Mouse (Mus musculus): ENCODE measurements at regions not wholly inside any gene's neighbourhood (a gene's known extent, or its start where the extent isn't known, plus 50 kb on each side); places are given as distances from the start of the nearest gene placed in this dataset.
A peak's percentile ranks its signal among the peaks of the same experiment; 100 is the strongest.

- no peak for DNase-seq (ENCODE audit: low spot score)
- WGBS = 86% methylated on average over 4 of the region's 4 CpGs
- H3K36me3 ChIP-seq (replicated peaks) = no peaks in the 10 kb centered on the region
- H3K27me3 ChIP-seq (replicated peaks; ENCODE audit: low read depth, poor library complexity, severe bottlenecking) = no peaks in the 10 kb centered on the region
- H3K4me3 ChIP-seq = no peak overlapping the region
- no peak overlapping the region for H3K27ac ChIP-seq (replicated peaks)
- peaks cover 13% of the 10 kb centered on the region for H3K4me1 ChIP-seq
- H3K9me3 ChIP-seq = no peaks in the 10 kb centered on the region
These were observed 239.0 kb upstream of the Arrdc4 start for GRCm38 (mm10) chr7:68988061-68988460.

- Histone ChIP-seq H3K27me3 (replicated peaks; ENCODE audit: low read depth, poor library complexity, severe bottlenecking) (no peaks in the 10 kb centered on the region), H3K27ac (replicated peaks) (peak overlapping the region; percentile 73), H3K36me3 (replicated peaks) (no peaks in the 10 kb centered on the region), H3K4me3 (no peak overlapping the region), H3K9me3 (no peaks in the 10 kb centered on the region), H3K4me1 (peaks cover 54% of the 10 kb centered on the region)
- no peak for DNase-seq (ENCODE audit: low spot score)
- WGBS = 45% methylated on average over 1 of the region's 1 CpGs
These were observed 234.9 kb upstream of the Arrdc4 start for GRCm38 (mm10) chr7:68983937-68984336.

DNA sequence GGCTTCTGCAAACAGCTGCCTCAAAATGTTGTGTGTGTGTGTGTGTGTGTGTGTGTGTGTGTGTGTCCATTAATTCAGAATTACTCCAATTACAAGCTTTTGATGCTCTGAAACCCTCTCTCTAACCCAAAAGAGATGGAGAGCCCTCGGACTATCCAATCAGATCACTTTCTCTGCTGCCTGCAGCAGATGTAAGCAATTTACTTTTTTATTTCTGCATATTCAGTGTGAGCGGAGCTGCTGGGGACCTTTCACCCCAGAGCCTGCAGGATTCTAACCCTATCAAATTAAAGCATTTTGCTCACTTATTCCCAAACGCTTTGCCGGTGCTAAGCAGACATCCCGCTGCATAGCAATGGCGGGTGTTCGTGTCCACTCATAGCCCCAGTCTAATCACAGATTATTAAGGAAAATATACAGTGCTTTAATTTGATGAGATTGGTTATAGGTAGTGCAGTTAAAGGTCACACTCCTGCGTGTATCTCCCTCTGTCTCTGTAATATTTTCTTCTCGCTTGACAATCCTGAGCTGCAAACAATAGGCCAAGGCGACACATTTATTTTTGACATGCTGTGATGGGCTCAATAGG lies 234.0 kb upstream of the Arrdc4 start:
- Histone ChIP-seq H3K27ac (replicated peaks) (peak overlapping the region; percentile 73), H3K27me3 (replicated peaks; ENCODE audit: low read depth, poor library complexity, severe bottlenecking) (no peaks in the 10 kb centered on the region), H3K36me3 (replicated peaks) (no peaks in the 10 kb centered on the region), H3K9me3 (no peaks in the 10 kb centered on the region), H3K4me3 (no peak overlapping the region), H3K4me1 (peaks cover 62% of the 10 kb centered on the region)
- DNase-seq (ENCODE audit: low spot score) = peak; percentile 48
- 40% methylated on average over 10 of the region's 10 CpGs for WGBS

GRCm38 (mm10) chr7:68978576-68978975 lies 229.5 kb upstream of the Arrdc4 start:
- H3K9me3 ChIP-seq = no peaks in the 10 kb centered on the region
- H3K4me3 ChIP-seq = no peak overlapping the region
- no peak for DNase-seq (ENCODE audit: low spot score)
- WGBS = 40% methylated on average over 4 of the region's 4 CpGs
- H3K36me3 ChIP-seq (replicated peaks) = no peaks in the 10 kb centered on the region
- peak overlapping the region; percentile 72; the same call in 1 of the 2 replicates for H3K27ac ChIP-seq (replicated peaks)
- no peaks in the 10 kb centered on the region for H3K27me3 ChIP-seq (replicated peaks; ENCODE audit: low read depth, poor library complexity, severe bottlenecking)
- H3K4me1 ChIP-seq = peaks cover 63% of the 10 kb centered on the region

DNA sequence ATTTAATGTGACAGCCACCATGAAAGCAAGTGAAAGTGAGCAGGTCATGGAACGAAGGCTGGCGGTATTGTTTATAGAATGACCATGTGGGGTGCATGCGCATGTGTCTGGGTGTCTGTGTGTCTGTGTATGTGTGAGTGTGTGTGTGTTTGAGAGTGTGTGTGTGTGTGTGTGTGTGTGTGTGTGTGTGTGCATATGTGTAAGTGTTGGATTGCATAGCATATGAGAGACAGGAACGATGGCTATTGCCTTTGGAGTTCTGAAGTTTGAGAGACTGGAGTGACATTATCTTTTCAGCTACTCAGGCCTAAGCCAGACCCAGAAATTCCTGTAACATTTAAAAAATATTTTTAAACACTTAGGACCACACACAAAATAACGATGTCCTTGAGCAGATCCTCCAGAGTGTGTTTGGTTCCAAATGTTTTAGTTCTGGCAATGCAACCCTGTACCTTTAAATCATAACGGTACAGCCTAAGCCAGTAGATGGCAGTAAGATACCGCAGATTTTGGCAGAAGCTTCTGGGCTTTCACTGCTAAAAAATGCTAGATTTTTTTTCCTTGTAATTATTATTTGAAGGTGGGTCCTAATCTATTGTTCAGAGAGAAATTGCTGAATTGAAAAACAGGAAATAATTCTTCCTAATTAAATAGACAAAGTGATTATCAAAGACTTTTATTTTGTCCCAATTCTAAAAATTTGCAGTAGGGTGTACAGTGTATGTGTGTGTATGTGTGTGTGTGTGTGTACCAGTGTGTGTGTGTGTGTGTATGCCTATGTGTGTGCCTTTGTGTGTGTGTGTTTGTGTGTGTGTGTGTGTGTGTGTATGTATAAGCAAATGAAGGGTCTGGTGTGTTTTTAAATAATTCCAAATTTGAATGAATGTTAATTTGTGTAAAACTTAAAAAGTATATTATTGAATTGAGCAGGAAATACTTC lies 228.0 kb upstream of the Arrdc4 start:
- Histone ChIP-seq H3K27ac (replicated peaks) (no peak overlapping the region), H3K4me1 (peaks cover 48% of the 10 kb centered on the region), H3K36me3 (replicated peaks) (no peaks in the 10 kb centered on the region), H3K27me3 (replicated peaks; ENCODE audit: low read depth, poor library complexity, severe bottlenecking) (no peaks in the 10 kb centered on the region), H3K9me3 (no peaks in the 10 kb centered on the region), H3K4me3 (no peak overlapping the region)
- WGBS = 60% methylated on average over 7 of the region's 7 CpGs
- DNase-seq (ENCODE audit: low spot score) = peak; percentile 52

GRCm38 (mm10) chr7:68975956-68976355 lies 226.9 kb upstream of the Arrdc4 start:
- WGBS = 66% methylated on average over 5 of the region's 5 CpGs
- peaks cover 37% of the 10 kb centered on the region for H3K4me1 ChIP-seq
- H3K9me3 ChIP-seq = no peaks in the 10 kb centered on the region
- DNase-seq (ENCODE audit: low spot score) = no peak
- H3K27me3 ChIP-seq (replicated peaks; ENCODE audit: low read depth, poor library complexity, severe bottlenecking) = no peaks in the 10 kb centered on the region
- no peak overlapping the region for H3K4me3 ChIP-seq
- 0 out of 2 replicates have a peak overlapping the region, but pooled peaks have one; percentile 5 for H3K27ac ChIP-seq (replicated peaks)
- H3K36me3 ChIP-seq (replicated peaks) = no peaks in the 10 kb centered on the region

DNA sequence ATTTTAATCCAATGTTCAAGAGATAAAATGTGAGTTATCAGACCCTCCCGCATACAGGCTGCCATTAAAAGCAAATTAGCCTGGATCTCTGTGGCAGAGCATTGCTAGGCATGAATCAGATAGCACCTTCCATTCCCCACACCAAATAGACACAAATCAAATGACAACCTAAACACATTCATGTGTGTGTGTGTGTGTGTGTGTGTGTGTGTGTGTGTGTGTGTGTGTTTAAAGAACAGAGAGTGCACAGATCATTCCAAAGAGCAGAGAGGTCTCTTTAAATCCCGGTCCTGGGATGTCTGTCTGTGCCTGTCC lies 226.5 kb upstream of the Arrdc4 start:
- 0 out of 2 replicates have a peak overlapping the region, but pooled peaks have one; percentile 5 for H3K27ac ChIP-seq (replicated peaks)
- H3K27me3 ChIP-seq (replicated peaks; ENCODE audit: low read depth, poor library complexity, severe bottlenecking) = no peaks in the 10 kb centered on the region
- H3K4me1 ChIP-seq = peaks cover 33% of the 10 kb centered on the region
- no peaks in the 10 kb centered on the region for H3K9me3 ChIP-seq
- H3K36me3 ChIP-seq (replicated peaks) = no peaks in the 10 kb centered on the region
- H3K4me3 ChIP-seq = no peak overlapping the region
- DNase-seq (ENCODE audit: low spot score) = no peak
- WGBS = 67% methylated on average over 2 of the region's 2 CpGs

DNA sequence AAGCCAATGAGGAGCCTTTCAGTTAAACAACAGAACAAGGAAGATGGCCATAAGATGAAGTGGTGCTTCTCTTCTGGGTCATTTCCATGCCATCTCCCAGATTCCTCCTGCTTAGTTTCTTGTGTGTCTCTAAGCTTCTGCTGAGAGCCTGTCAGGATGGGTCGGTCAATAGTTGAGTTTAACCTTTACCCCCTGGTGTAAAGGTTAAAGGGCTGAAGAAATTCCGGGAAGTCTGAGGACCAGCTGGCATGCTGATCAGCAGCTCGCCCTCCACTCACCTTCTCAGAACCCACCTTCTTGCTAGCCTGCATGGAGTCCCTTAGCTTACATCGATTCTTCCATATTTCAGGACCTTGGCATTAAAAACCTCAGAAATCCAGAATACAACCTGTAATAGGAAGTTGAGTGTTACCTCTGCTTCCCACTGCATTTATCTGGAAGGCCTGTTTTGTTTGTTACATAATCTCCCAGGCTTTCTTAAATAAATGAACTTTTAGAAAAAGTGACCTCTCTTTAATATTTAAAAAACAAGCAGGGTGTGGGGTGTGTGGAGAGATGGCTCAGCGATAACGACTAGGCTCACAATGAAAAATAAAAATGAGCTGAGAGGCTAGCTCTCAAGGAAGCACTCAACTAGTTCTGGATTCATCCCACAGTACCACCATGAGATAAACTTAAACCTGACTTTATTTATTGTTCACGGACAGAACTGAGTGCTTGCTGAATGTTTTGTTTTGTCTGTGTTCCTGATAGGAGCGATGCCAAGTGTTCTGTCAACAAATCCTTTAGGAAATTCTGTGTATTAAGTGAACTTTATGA lies 225.9 kb upstream of the Arrdc4 start:
- peaks cover 27% of the 10 kb centered on the region for H3K4me1 ChIP-seq
- no peaks in the 10 kb centered on the region for H3K27me3 ChIP-seq (replicated peaks; ENCODE audit: low read depth, poor library complexity, severe bottlenecking)
- no peak overlapping the region for H3K27ac ChIP-seq (replicated peaks)
- H3K36me3 ChIP-seq (replicated peaks) = no peaks in the 10 kb centered on the region
- no peak for DNase-seq (ENCODE audit: low spot score)
- H3K4me3 ChIP-seq = no peak overlapping the region
- no peaks in the 10 kb centered on the region for H3K9me3 ChIP-seq
- WGBS = 66% methylated on average over 8 of the region's 8 CpGs

DNA sequence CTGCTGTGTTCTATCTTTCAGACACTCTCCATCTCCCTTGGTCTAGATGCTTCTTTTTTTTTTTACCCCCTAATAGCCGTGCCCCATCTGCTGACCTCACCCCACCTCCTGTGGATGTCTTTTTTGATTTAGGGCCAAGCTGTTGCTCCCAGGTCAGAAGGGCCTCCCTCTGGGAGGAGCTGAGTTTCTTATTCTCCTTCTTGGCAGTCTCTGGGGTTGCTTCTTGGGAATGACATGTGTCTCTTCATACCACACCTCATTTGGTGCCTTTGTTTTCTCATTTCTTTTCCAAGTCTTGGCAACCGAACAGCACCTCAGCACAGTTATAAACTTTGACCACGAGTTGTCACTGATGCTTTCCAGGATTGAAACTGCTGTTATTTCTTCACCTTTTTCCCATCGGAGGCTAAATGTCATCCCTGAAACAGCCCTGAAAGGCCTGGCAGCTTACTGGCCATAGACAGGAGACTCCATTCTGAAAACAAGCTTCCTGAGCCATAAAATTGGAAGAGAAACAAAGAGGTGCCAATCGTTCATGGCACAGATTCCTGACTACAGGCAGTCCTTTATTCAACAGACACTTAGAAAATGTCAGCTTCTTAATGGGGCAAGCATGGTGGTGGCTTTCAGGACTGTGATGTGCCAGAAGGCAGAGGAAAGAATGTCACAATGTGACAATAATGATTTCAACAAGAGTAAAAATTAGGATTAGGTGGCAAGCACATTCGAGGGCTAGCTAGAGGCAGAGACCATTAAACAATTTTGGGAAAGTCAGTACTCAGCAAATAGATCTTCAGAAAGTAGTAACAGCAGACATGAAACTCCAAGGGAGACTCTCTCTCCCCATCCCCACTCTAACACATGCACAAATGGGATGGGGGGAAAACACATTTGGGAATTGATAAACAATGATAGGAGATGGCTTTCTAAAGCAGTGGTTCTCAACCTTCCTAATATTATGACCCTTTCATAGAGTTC lies 197.1 kb upstream of the Arrdc4 start:
- H3K9me3 ChIP-seq = no peaks in the 10 kb centered on the region
- H3K36me3 ChIP-seq (replicated peaks) = no peaks in the 10 kb centered on the region
- H3K27ac ChIP-seq (replicated peaks) = no peak overlapping the region
- no peak overlapping the region for H3K4me3 ChIP-seq
- DNase-seq (ENCODE audit: low spot score) = no peak
- 0 out of 2 replicates have a peak, but pooled peaks cover 8% of the 10 kb centered on the region for H3K4me1 ChIP-seq
- 52% methylated on average over 6 of the region's 6 CpGs for whole genome bisulfite sequencing
- no peaks in the 10 kb centered on the region for H3K27me3 ChIP-seq (replicated peaks; ENCODE audit: low read depth, poor library complexity, severe bottlenecking)

DNA sequence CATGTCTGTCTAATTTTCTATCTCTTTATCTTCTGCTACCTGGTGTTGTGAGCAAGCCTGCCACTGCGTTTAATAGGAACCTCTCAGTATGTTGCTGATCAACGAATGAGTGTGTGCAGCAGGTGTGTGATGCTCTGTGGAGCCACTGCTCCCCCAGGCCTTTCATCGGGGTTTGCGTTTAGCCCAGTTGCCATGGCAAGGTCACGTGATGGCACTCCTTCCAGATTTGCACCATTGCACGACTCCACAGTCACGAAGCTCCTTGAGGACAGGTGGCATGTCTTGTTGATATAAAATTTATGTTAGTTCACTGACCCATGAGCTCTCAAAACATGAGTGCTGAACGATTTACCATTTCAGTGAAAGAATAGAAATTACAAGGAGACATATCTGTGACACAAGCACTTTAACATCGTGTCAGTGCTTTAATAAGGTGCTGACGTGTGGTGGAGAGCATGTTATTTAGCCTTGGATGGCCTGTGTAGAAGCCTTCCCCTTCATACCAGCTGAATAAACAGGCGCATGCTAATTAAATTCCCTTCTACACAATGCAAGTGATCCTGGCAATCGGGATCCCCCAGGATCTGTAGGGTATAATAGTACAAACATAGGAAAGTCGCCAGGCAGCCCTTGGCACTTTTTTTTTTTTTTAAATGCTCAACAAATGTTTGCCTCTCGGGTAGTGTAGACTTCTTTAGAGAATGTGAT lies 181.7 kb upstream of the Arrdc4 start:
- WGBS = 67% methylated on average over 14 of the region's 14 CpGs
- H3K27me3 ChIP-seq (replicated peaks; ENCODE audit: low read depth, poor library complexity, severe bottlenecking) = no peaks in the 10 kb centered on the region
- H3K36me3 ChIP-seq (replicated peaks) = no peaks in the 10 kb centered on the region
- peaks cover 4% of the 10 kb centered on the region for H3K4me1 ChIP-seq
- no peak for DNase-seq (ENCODE audit: low spot score)
- no peaks in the 10 kb centered on the region for H3K9me3 ChIP-seq
- H3K27ac ChIP-seq (replicated peaks) = no peak overlapping the region
- H3K4me3 ChIP-seq = no peak overlapping the region

GRCm38 (mm10) chr7:68929669-68930068 lies 180.6 kb upstream of the Arrdc4 start:
- H3K4me1 ChIP-seq = peaks cover 4% of the 10 kb centered on the region
- H3K4me3 ChIP-seq = no peak overlapping the region
- no peaks in the 10 kb centered on the region for H3K36me3 ChIP-seq (replicated peaks)
- H3K27ac ChIP-seq (replicated peaks) = no peak overlapping the region
- 88% methylated on average over 4 of the region's 4 CpGs for WGBS
- no peak for DNase-seq (ENCODE audit: low spot score)
- no peaks in the 10 kb centered on the region for H3K9me3 ChIP-seq
- no peaks in the 10 kb centered on the region for H3K27me3 ChIP-seq (replicated peaks; ENCODE audit: low read depth, poor library complexity, severe bottlenecking)
